Mouse (Mus musculus): ENCODE data around the gene Hormad1.

DNA sequence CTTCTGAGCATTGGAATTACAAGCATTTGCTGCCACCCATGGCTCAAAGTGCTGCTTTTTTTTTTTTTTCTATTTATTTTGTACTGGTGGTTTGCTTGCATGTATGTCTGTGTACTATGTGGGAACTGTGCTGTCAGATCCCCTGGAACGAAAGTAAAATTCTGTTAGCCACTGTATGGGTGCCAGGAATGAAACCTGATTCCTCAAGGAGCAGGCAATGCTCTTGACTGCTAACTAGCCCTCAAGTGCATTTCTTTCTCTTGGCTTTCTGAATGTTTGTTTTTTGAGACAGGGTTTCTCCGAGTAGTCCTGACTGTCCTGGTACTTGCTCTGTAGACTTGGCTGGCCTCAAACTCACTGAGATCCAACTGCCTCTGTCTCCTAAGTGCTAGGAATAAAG, 2.3 kb downstream of the Hormad1 start:
- TF ChIP-seq CTCF (IDR thresholded peaks at IDR 0.05; ENCODE audit: borderline replicate concordance, insufficient read depth, low read length) (no peak), POLR2A (IDR thresholded peaks at IDR 0.05; ENCODE audit: low read depth, low read length) (no peak)
